ENCODE assay signal across 12 mouse cellular contexts in genomic region chr10:128575063-128575462, GRCm38 (mm10). TPM values are rescaled to one million over a fixed set of nuclear protein-coding genes. Genes with fewer than 3 reads are reported as not detected.
A peak's percentile ranks its signal among the peaks of the same experiment; 100 is the strongest.
DNase-seq lines count a peak whose midpoint lies in the region; ATAC-seq and TF ChIP-seq lines count a peak whose summit lies in the region.
"Had no signal": no experiment of that assay in that cellular context is flagged by ENCODE, and none has a peak within 500 bp of the region (broad histone marks: within the 10 kb centered on the region; RNA-seq: fewer than 3 reads in every experiment).

No protein-coding gene starts in this region.

- H3K36me3 ChIP-seq in CH12.LX (replicated peaks in 1 of 2; ENCODE audit: control insufficient read depth in 1 of 2, insufficient read depth in 1 of 2, low read length in 1 of 2): peaks cover 43 to 64% of the 10 kb centered on the region in 2 experiments
- peaks cover 48% of the 10 kb centered on the region for H3K36me3 ChIP-seq in ES-E14 (ENCODE audit: control insufficient read depth, insufficient read depth, low read length, poor library complexity, severe bottlenecking)
- H3K36me3 ChIP-seq: midbrain, embryonic 15.5 days had no signal

- in situ Hi-C loops in CH12.LX (cut with MboI; ENCODE audit: low pct_ligation_motif_present, low pct_unique_long_range_greater_than_20kb, low sequenced_read_pairs) (no loop called here), ES-E14 (cut with MboI; ENCODE audit: low sequenced_read_pairs in 2 of 2, unreplicated experiment in 2 of 2) (no loop called here)

- no peaks in the 10 kb centered on the region for H3K79me2 ChIP-seq in CH12.LX (replicated peaks; ENCODE audit: control insufficient read depth, extremely low read depth, insufficient read depth, poor library complexity, severe bottlenecking)

- H3K9me3 ChIP-seq in CH12.LX (replicated peaks; ENCODE audit: low read length) (no peaks in the 10 kb centered on the region), ES-E14 (ENCODE audit: control insufficient read depth, insufficient read depth, low read depth, low read length) (no peaks in the 10 kb centered on the region)
- H3K9me3 ChIP-seq: embryonic facial prominence, embryonic 15.5 days; kidney, embryonic 15.5 days; midbrain, embryonic 15.5 days had no signal

- no peaks in the 10 kb centered on the region for H3K27me3 ChIP-seq in CH12.LX (replicated peaks)
- H3K27me3 ChIP-seq: embryonic facial prominence, embryonic 15.5 days; kidney, embryonic 15.5 days; midbrain, embryonic 15.5 days had no signal

- no peak for TF ChIP-seq POLR2A in CH12.LX (IDR thresholded peaks at IDR 0.05; ENCODE audit: low read depth, low read length)

- H3K4me2 ChIP-seq in CH12.LX (ENCODE audit: insufficient read depth, low read depth, poor library complexity, severe bottlenecking): no peak overlapping the region
- H3K4me2 ChIP-seq: embryonic facial prominence, embryonic 15.5 days; kidney, embryonic 15.5 days; midbrain, embryonic 15.5 days had no signal

- H3K4me1 ChIP-seq in CH12.LX (ENCODE audit: control insufficient read depth in 1 of 2, insufficient read depth in 2 of 2) (peaks cover 7 to 12% of the 10 kb centered on the region in 2 experiments), ES-E14 (ENCODE audit: control insufficient read depth in 2 of 2, insufficient read depth in 2 of 2, low read length in 2 of 2, poor library complexity in 1 of 2) (no peaks in the 10 kb centered on the region; a peak in 1 of 4 replicates)
- H3K4me1 ChIP-seq: kidney, embryonic 15.5 days; midbrain, embryonic 15.5 days had no signal

- TF ChIP-seq EP300 in CH12.LX (IDR thresholded peaks at IDR 0.05; ENCODE audit: low read length): no peak

- no peak overlapping the region for H3K4me3 ChIP-seq in layer of hippocampus, adult 2 months
- H3K4me3 ChIP-seq in CH12.LX (replicated peaks in 1 of 3; ENCODE audit: low read depth in 2 of 3, low read length in 2 of 3, poor library complexity in 1 of 3) (no peak overlapping the region), ES-E14 (ENCODE audit: insufficient read depth in 1 of 2, low read depth in 1 of 2, low read length in 2 of 2, poor library complexity in 1 of 2, severe bottlenecking in 1 of 2) (no peak overlapping the region)
- H3K4me3 ChIP-seq: embryonic facial prominence, embryonic 15.5 days; kidney, embryonic 15.5 days; midbrain, embryonic 15.5 days had no signal

- DNase-seq in layer of hippocampus, adult 2 months (ENCODE audit: low spot score in 2 of 2): no peak
- DNase-seq in layer of hippocampus, adult 18-20 months (ENCODE audit: low spot score in 2 of 2): no peak
- DNase-seq in CH12.LX (ENCODE audit: extremely low read depth) (no peak), ES-E14 (ENCODE audit: low read depth, low spot score) (peak; percentile 52)
- DNase-seq in cerebellum, postnatal 4 days (ENCODE audit: low spot score in 2 of 2): no peak
- DNase-seq in cerebellum, adult 9-11 months: no peak
- no peak for DNase-seq in Muller cell, postnatal 12 days (ENCODE audit: inconsistent ontology term)
- DNase-seq: lung, adult 18-20 months had no signal

- ATAC-seq in erythroblast, adult 5-6 weeks (replicated peaks; ENCODE audit: low FRiP score, poor library complexity, severe bottlenecking): peak; percentile 70
- ATAC-seq: midbrain, embryonic 15.5 days had no signal

- dilution Hi-C loops in CH12.LX (cut with MboI; ENCODE audit: extremely low pct_ligation_motif_present, extremely low pct_unique_long_range_greater_than_20kb, low sequenced_read_pairs): no loop called here

- TF ChIP-seq CTCF in layer of hippocampus, adult 2 months (conservative IDR thresholded peaks at IDR 0.05): peak; percentile 55
- peak; percentile 28 to 59; a peak in 3 of 4 replicates for TF ChIP-seq CTCF in CH12.LX (conservative IDR thresholded peaks at IDR 0.05 in 1 of 2, IDR thresholded peaks at IDR 0.05 in 1 of 2; ENCODE audit: low read depth in 2 of 2, low read length in 2 of 2)

- no peak; the same call in 1 of the 2 replicates for TF ChIP-seq RAD21 in CH12.LX (IDR thresholded peaks at IDR 0.05; ENCODE audit: low read depth, low read length)

- no peak overlapping the region for H3K27ac ChIP-seq in layer of hippocampus, adult 2 months
- no peak overlapping the region for H3K27ac ChIP-seq in CH12.LX (ENCODE audit: insufficient read depth, low read depth)
- H3K27ac ChIP-seq in ES-E14 (ENCODE audit: insufficient read depth, low read depth, low read length, poor library complexity, severe bottlenecking): no peak overlapping the region
- H3K27ac ChIP-seq: embryonic facial prominence, embryonic 15.5 days; kidney, embryonic 15.5 days; midbrain, embryonic 15.5 days had no signal

- H3K9ac ChIP-seq in CH12.LX (ENCODE audit: insufficient read depth, low read depth) (no peak overlapping the region), ES-E14 (ENCODE audit: insufficient read depth, low read depth, low read length, poor library complexity, severe bottlenecking) (no peak overlapping the region)
- H3K9ac ChIP-seq: embryonic facial prominence, embryonic 15.5 days; kidney, embryonic 15.5 days; midbrain, embryonic 15.5 days had no signal

TF ChIP-seq in CH12.LX, 34 proteins besides CTCF, POLR2A, EP300 and RAD21:
- TF ChIP-seq SMC3 (IDR thresholded peaks at IDR 0.05; ENCODE audit: low read depth, low read length): peak; percentile 23; the same call in 1 of the 2 replicates
- TF ChIP-seq JUN (IDR thresholded peaks at IDR 0.05; ENCODE audit: insufficient read depth, low read depth, low read length): no peak
TF ChIP-seq in CH12.LX: peak in this region for 1.

TF ChIP-seq in ES-E14, 5 proteins besides CTCF, POLR2A, EP300 and RAD21:
- TF ChIP-seq MAFK (IDR thresholded peaks at IDR 0.05; ENCODE audit: insufficient read depth, low read depth, low read length): no peak
- TF ChIP-seq HCFC1 (IDR thresholded peaks at IDR 0.05; ENCODE audit: borderline replicate concordance, insufficient read depth, low read length): no peak
- no peak for TF ChIP-seq CHD2 (IDR thresholded peaks at IDR 0.05; ENCODE audit: low read depth, low read length)
- no peak for TF ChIP-seq ZNF384 (IDR thresholded peaks at IDR 0.05; ENCODE audit: low read depth, low read length)
- no peak; the same call in 1 of the 2 replicates for TF ChIP-seq ZC3H11A (IDR thresholded peaks at IDR 0.05; ENCODE audit: borderline replicate concordance, low read depth, low read length)

RNA-seq across cellular contexts. Expression of gene Pa2g4, which starts 9.3 kb away (rescaled TPM):
- total RNA-seq in layer of hippocampus, adult 2 months (2021): 10 to 100 TPM; 61.4 to 64.4 TPM
- 10 to 100 TPM; 60.4 to 61.7 TPM for total RNA-seq in layer of hippocampus, adult 18-20 months (2021)
- total RNA-seq in CH12.LX (2012; rRNA removed) (133 and 166 TPM in 2 replicates), CH12.LX (2014; rRNA removed) (126 and 129 TPM in 2 replicates), ES-E14 (2012; rRNA removed) (127 and 170 TPM in 2 replicates)
- polyA plus RNA-seq in CH12.LX (2012; ENCODE audit: insufficient read length, low read depth): 550 and 650 TPM in 2 replicates
- 71.3 and 75.2 TPM in 2 replicates for total RNA-seq in erythroblast, adult 5-6 weeks (2015; ENCODE audit: low replicate concordance)
- total RNA-seq in erythroblast, adult 5-6 weeks (2017; ENCODE audit: low replicate concordance): 42.9 and 67.5 TPM in 2 replicates

RNA-seq across cellular contexts. Expression of gene Erbb3, which starts 14.4 kb away (rescaled TPM):
- total RNA-seq in layer of hippocampus, adult 2 months (2021): 1 to 10 TPM; 5.7 to 5.9 TPM
- 1 to 10 TPM; 7.1 to 7.5 TPM for total RNA-seq in layer of hippocampus, adult 18-20 months (2021)
- total RNA-seq in CH12.LX (2012; rRNA removed) (12.6 and 13.2 TPM in 2 replicates), CH12.LX (2014; rRNA removed) (11.3 and 13.0 TPM in 2 replicates), ES-E14 (2012; rRNA removed) (24.9 and 30.3 TPM in 2 replicates)
- polyA plus RNA-seq in CH12.LX (2012; ENCODE audit: insufficient read length, low read depth): 7.4 and 7.7 TPM in 2 replicates
- total RNA-seq in erythroblast, adult 5-6 weeks (2015; ENCODE audit: low replicate concordance): 0.63 TPM in 1 of 2 replicates, not detected in the other
- 0.09 TPM in 1 of 2 replicates, not detected in the other for total RNA-seq in erythroblast, adult 5-6 weeks (2017; ENCODE audit: low replicate concordance)

RNA-seq across cellular contexts. Expression of gene Rpl41, which starts 26.0 kb away (rescaled TPM):
- 1,000 to 10,000 TPM; 1,438 to 1,486 TPM for total RNA-seq in layer of hippocampus, adult 2 months (2021)
- total RNA-seq in layer of hippocampus, adult 18-20 months (2021): 1,000 to 10,000 TPM; 1,532 to 1,582 TPM
- 7,686 and 8,549 TPM in 2 replicates for total RNA-seq in CH12.LX (2012; rRNA removed)
- 2,395 and 2,709 TPM in 2 replicates for total RNA-seq in CH12.LX (2014; rRNA removed)
- 6,293 and 8,065 TPM in 2 replicates for polyA plus RNA-seq in CH12.LX (2012; ENCODE audit: insufficient read length, low read depth)
- total RNA-seq in ES-E14 (2012; rRNA removed): 5,552 and 6,346 TPM in 2 replicates
- total RNA-seq in erythroblast, adult 5-6 weeks (2015; ENCODE audit: low replicate concordance): 936 and 1,095 TPM in 2 replicates
- 729 and 801 TPM in 2 replicates for total RNA-seq in erythroblast, adult 5-6 weeks (2017; ENCODE audit: low replicate concordance)

RNA-seq across cellular contexts. Expression of gene Zc3h10, which starts 27.5 kb away (rescaled TPM):
- total RNA-seq in layer of hippocampus, adult 2 months (2021): 10 to 100 TPM; 12.2 to 14.3 TPM
- total RNA-seq in layer of hippocampus, adult 18-20 months (2021): 10 to 100 TPM; 13.6 to 15.6 TPM
- total RNA-seq in CH12.LX (2012; rRNA removed): 19.9 and 20.9 TPM in 2 replicates
- 16.2 TPM in 2 replicates for total RNA-seq in CH12.LX (2014; rRNA removed)
- polyA plus RNA-seq in CH12.LX (2012; ENCODE audit: insufficient read length, low read depth): 14.4 and 14.6 TPM in 2 replicates
- 18.8 and 19.5 TPM in 2 replicates for total RNA-seq in ES-E14 (2012; rRNA removed)
- total RNA-seq in erythroblast, adult 5-6 weeks (2015; ENCODE audit: low replicate concordance): 0.19 and 0.63 TPM in 2 replicates
- 2.8 and 3.2 TPM in 2 replicates for total RNA-seq in erythroblast, adult 5-6 weeks (2017; ENCODE audit: low replicate concordance)

RNA-seq across cellular contexts. Expression of gene Esyt1, which starts 49.4 kb away (rescaled TPM):
- total RNA-seq in layer of hippocampus, adult 2 months (2021): 1 to 10 TPM; 5.5 TPM
- 1 to 10 TPM; 6.2 to 6.3 TPM for total RNA-seq in layer of hippocampus, adult 18-20 months (2021)
- total RNA-seq in CH12.LX (2012; rRNA removed): 43.2 and 48.0 TPM in 2 replicates
- 20.2 and 20.6 TPM in 2 replicates for total RNA-seq in CH12.LX (2014; rRNA removed)
- polyA plus RNA-seq in CH12.LX (2012; ENCODE audit: insufficient read length, low read depth): 33.0 and 38.2 TPM in 2 replicates
- 62.7 and 135 TPM in 2 replicates for total RNA-seq in ES-E14 (2012; rRNA removed)
- 15.2 and 16.9 TPM in 2 replicates for total RNA-seq in erythroblast, adult 5-6 weeks (2015; ENCODE audit: low replicate concordance)
- 24.8 and 27.9 TPM in 2 replicates for total RNA-seq in erythroblast, adult 5-6 weeks (2017; ENCODE audit: low replicate concordance)

Comparison
In these comparisons a context has a peak if more than half of its experiments do, and no peak if none do; other contexts are left out.
1. RNA of gene Erbb3, which starts 14.4 kb away (total RNA-seq): 24.9 to 30.3 TPM in ES-E14, 11.3 to 13.2 TPM in CH12.LX, 7.1 to 7.5 TPM in layer of hippocampus, adult 18-20 months and 5.7 to 5.9 TPM in layer of hippocampus, adult 2 months; 0.09 to 0.63 TPM in erythroblast, adult 5-6 weeks; every median in the first group is over 4 times any median in the second.